Mouse (Mus musculus): Measurements from ENCODE around the gene Plcl1. TPM values are rescaled to one million over a fixed set of nuclear protein-coding genes. Genes with fewer than 3 reads are reported as not detected.

Plcl1 gene
- polyA plus RNA-seq, 1 experiment from 2014 or later, result 1.1 TPM

DNA sequence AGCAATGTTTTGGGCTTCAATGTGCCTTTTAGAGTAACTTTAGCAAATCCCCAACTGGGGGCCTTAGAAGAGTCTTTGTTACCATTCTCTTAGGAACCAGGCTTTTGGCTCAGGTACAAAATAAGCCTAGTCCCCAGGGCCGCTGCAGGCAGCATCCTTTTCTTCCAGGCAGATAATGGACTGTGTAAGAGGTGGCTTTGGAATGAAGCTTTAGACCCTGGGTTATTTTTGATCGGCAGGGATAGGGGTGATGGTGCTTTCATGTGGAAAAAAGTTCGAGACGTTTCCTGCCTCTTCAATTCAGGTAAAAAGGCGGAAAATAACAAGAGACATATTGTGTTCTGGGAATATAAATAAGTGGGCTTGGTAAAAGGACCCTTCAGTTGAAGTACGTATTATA is 182.4 kb downstream of the Plcl1 start:
- Histone ChIP-seq H3K4me3 (ENCODE audit: low read length) (no peak overlapping the region), H3K4me1 (ENCODE audit: control insufficient read depth, insufficient read depth, low read length) (0 out of 2 replicates have a peak, but pooled peaks cover 2% of the 10 kb centered on the region), H3K27ac (ENCODE audit: low read length) (no peak overlapping the region), H3K4me2 (ENCODE audit: low read depth, low read length) (no peak overlapping the region), H3K9ac (ENCODE audit: low read length) (no peak overlapping the region), H3K36me3 (ENCODE audit: control insufficient read depth, insufficient read depth) (no peaks in the 10 kb centered on the region), H3K27me3 (ENCODE audit: control insufficient read depth, insufficient read depth, low read length) (no peaks in the 10 kb centered on the region), H3K9me3 (replicated peaks; ENCODE audit: control insufficient read depth, low read length) (no peaks in the 10 kb centered on the region)
- ATAC-seq (replicated peaks; ENCODE audit: extremely low read depth, insufficient read depth, low FRiP score), result no peak
- WGBS, result 74% methylated on average over 6 of the region's 6 CpGs

GRCm38 (mm10) chr1:55590047-55590446 is 184.3 kb downstream of the Plcl1 start:
- no peaks in the 10 kb centered on the region for H3K27me3 ChIP-seq (ENCODE audit: control insufficient read depth, insufficient read depth, low read length)
- no peak overlapping the region for H3K27ac ChIP-seq (ENCODE audit: low read length)
- H3K9me3 ChIP-seq (replicated peaks; ENCODE audit: control insufficient read depth, low read length), result no peaks in the 10 kb centered on the region
- H3K4me2 ChIP-seq (ENCODE audit: low read depth, low read length), result no peak overlapping the region
- ATAC-seq (replicated peaks; ENCODE audit: extremely low read depth, insufficient read depth, low FRiP score), result no peak
- no peak overlapping the region for H3K4me3 ChIP-seq (ENCODE audit: low read length)
- H3K9ac ChIP-seq (ENCODE audit: low read length), result no peak overlapping the region
- H3K36me3 ChIP-seq (ENCODE audit: control insufficient read depth, insufficient read depth), result no peaks in the 10 kb centered on the region
- no peaks in the 10 kb centered on the region for H3K4me1 ChIP-seq (ENCODE audit: control insufficient read depth, insufficient read depth, low read length)

DNA sequence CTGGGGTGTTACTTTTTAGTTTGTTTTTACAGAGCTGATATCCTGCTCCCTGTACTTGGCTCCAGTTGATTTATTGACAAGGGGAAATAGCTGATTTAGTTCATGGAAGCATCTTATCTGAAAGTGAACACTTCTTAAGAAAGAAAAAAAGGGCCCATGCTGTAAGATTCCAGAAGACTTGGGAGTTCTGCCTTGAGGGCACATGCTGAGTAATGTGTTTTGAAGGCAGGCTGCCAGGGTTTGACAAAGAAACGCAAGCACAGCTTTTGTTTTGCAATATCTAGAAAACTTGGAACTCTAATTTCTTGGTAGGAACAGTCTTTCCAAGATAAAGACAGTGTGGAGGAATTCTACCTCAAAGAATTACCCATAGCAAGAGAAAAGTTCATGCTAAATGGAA is 194.8 kb downstream of the Plcl1 start:
- Histone ChIP-seq H3K9me3 (replicated peaks; ENCODE audit: control insufficient read depth, low read length) (no peaks in the 10 kb centered on the region), H3K36me3 (ENCODE audit: control insufficient read depth, insufficient read depth) (no peaks in the 10 kb centered on the region), H3K4me3 (ENCODE audit: low read length) (no peak overlapping the region), H3K4me1 (ENCODE audit: control insufficient read depth, insufficient read depth, low read length) (no peaks in the 10 kb centered on the region), H3K27ac (ENCODE audit: low read length) (no peak overlapping the region), H3K9ac (ENCODE audit: low read length) (no peak overlapping the region), H3K27me3 (ENCODE audit: control insufficient read depth, insufficient read depth, low read length) (no peaks in the 10 kb centered on the region), H3K4me2 (ENCODE audit: low read depth, low read length) (no peak overlapping the region)
- WGBS, result 54% methylated on average over 1 of the region's 1 CpGs
- ATAC-seq (replicated peaks; ENCODE audit: extremely low read depth, insufficient read depth, low FRiP score), result no peak

DNA sequence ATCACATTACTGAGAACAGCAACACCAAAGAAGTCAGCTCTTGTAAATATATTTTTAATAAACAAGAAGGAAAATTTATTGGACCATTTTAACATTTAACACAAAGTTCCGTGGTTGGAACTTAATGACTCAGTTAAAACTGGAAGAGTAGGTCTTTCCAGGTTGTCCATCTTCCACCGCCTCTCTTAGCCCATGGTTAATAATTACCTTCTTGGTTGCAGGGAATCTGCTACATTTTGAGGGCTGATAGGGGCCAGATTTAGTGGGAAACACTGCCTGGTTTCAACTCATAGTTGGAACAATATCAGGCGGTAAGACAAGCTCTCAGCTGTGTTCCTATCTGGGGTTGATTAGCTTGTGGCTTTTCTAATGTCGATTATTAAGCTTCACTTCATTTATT is 198.9 kb downstream of the Plcl1 start:
- H3K4me1 ChIP-seq (ENCODE audit: control insufficient read depth, insufficient read depth, low read length), result no peaks in the 10 kb centered on the region
- no peaks in the 10 kb centered on the region for H3K9me3 ChIP-seq (replicated peaks; ENCODE audit: control insufficient read depth, low read length)
- WGBS, result 84% methylated on average over 4 of the region's 4 CpGs
- H3K9ac ChIP-seq (ENCODE audit: low read length), result no peak overlapping the region
- H3K36me3 ChIP-seq (ENCODE audit: control insufficient read depth, insufficient read depth), result no peaks in the 10 kb centered on the region
- ATAC-seq (replicated peaks; ENCODE audit: extremely low read depth, insufficient read depth, low FRiP score), result no peak
- no peak overlapping the region for H3K4me3 ChIP-seq (ENCODE audit: low read length)
- H3K27me3 ChIP-seq (ENCODE audit: control insufficient read depth, insufficient read depth, low read length), result no peaks in the 10 kb centered on the region
- H3K27ac ChIP-seq (ENCODE audit: low read length), result no peak overlapping the region
- no peak overlapping the region for H3K4me2 ChIP-seq (ENCODE audit: low read depth, low read length)

DNA sequence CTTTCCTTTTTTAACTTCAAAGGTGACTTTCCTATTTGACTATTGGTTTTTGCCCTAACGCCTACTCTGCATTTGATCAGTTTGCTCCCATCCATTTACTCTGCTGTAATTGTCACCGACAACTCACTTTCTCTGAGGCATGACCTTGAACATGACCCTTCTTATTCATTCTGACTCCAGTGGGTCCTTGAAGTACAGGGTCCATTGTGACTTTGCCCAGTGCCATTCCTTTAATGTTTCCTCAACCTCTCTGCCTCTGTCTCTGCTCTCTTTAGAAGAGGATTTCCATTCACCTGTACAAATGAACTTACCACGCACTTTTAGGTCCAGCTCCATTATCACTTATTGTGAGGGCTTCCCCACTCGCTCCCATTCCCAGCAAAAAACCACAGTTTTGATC is 199.7 kb downstream of the Plcl1 start:
- H3K36me3 ChIP-seq (ENCODE audit: control insufficient read depth, insufficient read depth), result no peaks in the 10 kb centered on the region
- ATAC-seq (replicated peaks; ENCODE audit: extremely low read depth, insufficient read depth, low FRiP score), result no peak
- no peaks in the 10 kb centered on the region for H3K27me3 ChIP-seq (ENCODE audit: control insufficient read depth, insufficient read depth, low read length)
- WGBS, result 87% methylated on average over 4 of the region's 4 CpGs
- H3K27ac ChIP-seq (ENCODE audit: low read length), result no peak overlapping the region
- H3K9me3 ChIP-seq (replicated peaks; ENCODE audit: control insufficient read depth, low read length), result no peaks in the 10 kb centered on the region
- no peak overlapping the region for H3K9ac ChIP-seq (ENCODE audit: low read length)
- no peaks in the 10 kb centered on the region for H3K4me1 ChIP-seq (ENCODE audit: control insufficient read depth, insufficient read depth, low read length)
- no peak overlapping the region for H3K4me2 ChIP-seq (ENCODE audit: low read depth, low read length)
- H3K4me3 ChIP-seq (ENCODE audit: low read length), result no peak overlapping the region

GRCm38 (mm10) chr1:55605956-55606355 is 200.2 kb downstream of the Plcl1 start:
- Histone ChIP-seq H3K36me3 (ENCODE audit: control insufficient read depth, insufficient read depth) (no peaks in the 10 kb centered on the region), H3K9me3 (replicated peaks; ENCODE audit: control insufficient read depth, low read length) (no peaks in the 10 kb centered on the region), H3K4me3 (ENCODE audit: low read length) (no peak overlapping the region), H3K27me3 (ENCODE audit: control insufficient read depth, insufficient read depth, low read length) (no peaks in the 10 kb centered on the region), H3K27ac (ENCODE audit: low read length) (no peak overlapping the region), H3K4me1 (ENCODE audit: control insufficient read depth, insufficient read depth, low read length) (no peaks in the 10 kb centered on the region), H3K4me2 (ENCODE audit: low read depth, low read length) (no peak overlapping the region), H3K9ac (ENCODE audit: low read length) (no peak overlapping the region)
- WGBS, result 83% methylated on average over 2 of the region's 2 CpGs
- no peak for ATAC-seq (replicated peaks; ENCODE audit: extremely low read depth, insufficient read depth, low FRiP score)

- Histone ChIP-seq H3K4me2 (ENCODE audit: low read depth, low read length) (no peak overlapping the region), H3K36me3 (ENCODE audit: control insufficient read depth, insufficient read depth) (no peaks in the 10 kb centered on the region), H3K4me1 (ENCODE audit: control insufficient read depth, insufficient read depth, low read length) (no peaks in the 10 kb centered on the region), H3K4me3 (ENCODE audit: low read length) (no peak overlapping the region), H3K27ac (ENCODE audit: low read length) (no peak overlapping the region), H3K9me3 (replicated peaks; ENCODE audit: control insufficient read depth, low read length) (no peaks in the 10 kb centered on the region), H3K27me3 (ENCODE audit: control insufficient read depth, insufficient read depth, low read length) (no peaks in the 10 kb centered on the region), H3K9ac (ENCODE audit: low read length) (no peak overlapping the region)
- WGBS, result 69% methylated on average over 8 of the region's 8 CpGs
- ATAC-seq (replicated peaks; ENCODE audit: extremely low read depth, insufficient read depth, low FRiP score), result no peak
These were observed 200.7 kb downstream of the Plcl1 start for GRCm38 (mm10) chr1:55606405-55606804.

GRCm38 (mm10) chr1:55612759-55613328 is 207.1 kb downstream of the Plcl1 start:
- H3K4me1 ChIP-seq (ENCODE audit: control insufficient read depth, insufficient read depth, low read length), result no peaks in the 10 kb centered on the region
- no peak for ATAC-seq (replicated peaks; ENCODE audit: extremely low read depth, insufficient read depth, low FRiP score)
- H3K4me3 ChIP-seq (ENCODE audit: low read length), result no peak overlapping the region
- no peaks in the 10 kb centered on the region for H3K36me3 ChIP-seq (ENCODE audit: control insufficient read depth, insufficient read depth)
- H3K27ac ChIP-seq (ENCODE audit: low read length), result no peak overlapping the region
- no peak overlapping the region for H3K9ac ChIP-seq (ENCODE audit: low read length)
- WGBS, result 64% methylated on average over 6 of the region's 6 CpGs
- no peaks in the 10 kb centered on the region for H3K27me3 ChIP-seq (ENCODE audit: control insufficient read depth, insufficient read depth, low read length)
- H3K4me2 ChIP-seq (ENCODE audit: low read depth, low read length), result no peak overlapping the region
- no peaks in the 10 kb centered on the region for H3K9me3 ChIP-seq (replicated peaks; ENCODE audit: control insufficient read depth, low read length)

DNA sequence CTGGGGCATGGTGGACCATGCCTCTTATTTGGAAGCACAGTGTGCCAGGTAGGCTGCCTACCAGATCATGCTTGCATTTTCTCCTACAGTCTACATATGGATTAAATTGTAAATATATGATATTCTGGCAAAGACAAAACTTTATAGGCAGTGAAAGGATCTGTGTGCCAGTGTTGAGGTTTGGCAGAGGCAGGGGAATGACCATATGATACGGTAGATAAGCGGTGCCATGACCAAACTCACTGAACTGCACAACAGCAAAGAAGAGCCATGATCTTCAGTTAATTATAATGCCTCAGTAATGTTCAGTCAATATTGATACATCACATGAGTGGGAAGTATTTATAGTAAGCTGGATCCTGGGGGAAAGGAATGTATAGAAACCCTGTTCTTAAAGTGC is 212.1 kb downstream of the Plcl1 start:
- Histone ChIP-seq H3K9me3 (replicated peaks; ENCODE audit: control insufficient read depth, low read length) (no peaks in the 10 kb centered on the region), H3K27me3 (ENCODE audit: control insufficient read depth, insufficient read depth, low read length) (no peaks in the 10 kb centered on the region), H3K36me3 (ENCODE audit: control insufficient read depth, insufficient read depth) (no peaks in the 10 kb centered on the region), H3K9ac (ENCODE audit: low read length) (no peak overlapping the region), H3K4me1 (ENCODE audit: control insufficient read depth, insufficient read depth, low read length) (peaks cover 6% of the 10 kb centered on the region; the same call in 1 of the 2 replicates), H3K27ac (ENCODE audit: low read length) (no peak overlapping the region), H3K4me3 (ENCODE audit: low read length) (no peak overlapping the region), H3K4me2 (ENCODE audit: low read depth, low read length) (no peak overlapping the region)
- 90% methylated on average over 2 of the region's 2 CpGs for WGBS
- no peak for ATAC-seq (replicated peaks; ENCODE audit: extremely low read depth, insufficient read depth, low FRiP score)
